Mouse (Mus musculus): Measurements from ENCODE around the gene Pnma3. TPM values are rescaled to one million over a fixed set of nuclear protein-coding genes. Genes with fewer than 3 reads are reported as not detected.
"Not testable (repeated sequence)": the region's sequence is repeated elsewhere in the genome, so short reads cannot be mapped to it uniquely, and the experiment has no call there.

The Pnma3 gene
- polyA plus RNA-seq, 1 experiment, result 19.4 TPM

- DNase-seq, result peak; percentile 35 to 43
- Histone ChIP-seq H3K4me3 (replicated peaks; ENCODE audit: insufficient read depth, low read depth, low read length) (peak overlapping the region; percentile 62), H3K27ac (ENCODE audit: insufficient read depth, low read length) (peak overlapping the region; percentile 80), H3K4me1 (ENCODE audit: control insufficient read depth, insufficient read depth, low read length) (no peaks in the 10 kb centered on the region; the same call in none of the 2 replicates), H3K27me3 (ENCODE audit: control insufficient read depth, insufficient read depth, low read length) (no peaks in the 10 kb centered on the region)
- WGBS, result 28% methylated on average over 24 of the region's 24 CpGs
- TF ChIP-seq POLR2A (IDR thresholded peaks at IDR 0.05; ENCODE audit: borderline replicate concordance, insufficient read depth, low read length) (no peak), CTCF (IDR thresholded peaks at IDR 0.05; ENCODE audit: borderline replicate concordance, insufficient read depth, low read depth, low read length) (no peak)
Observed at GRCm38 (mm10) chrX:73063512-73064414, 824 bp upstream of the Pnma3 start.

- WGBS, result no CpG with 5 or more reads among the region's 5 CpGs
- peak in 1 of 2 experiments; percentile 36 for DNase-seq
- not testable (repeated sequence) for H3K27ac ChIP-seq (ENCODE audit: insufficient read depth, low read length); H3K27me3 ChIP-seq (ENCODE audit: control insufficient read depth, insufficient read depth, low read length); H3K4me1 ChIP-seq (ENCODE audit: control insufficient read depth, insufficient read depth, low read length); H3K4me3 ChIP-seq (replicated peaks; ENCODE audit: insufficient read depth, low read depth, low read length)
Observed at GRCm38 (mm10) chrX:73066765-73067312, 2.3 kb downstream of the Pnma3 start.

GRCm38 (mm10) chrX:73082267-73083055 lies 17.9 kb downstream of the Pnma3 start, which contains the start of gene Xlr4a:
Gene Xlr4a (minus strand): TSS chrX:73082478.
- not testable (repeated sequence) for H3K27ac ChIP-seq (ENCODE audit: insufficient read depth, low read length)

GRCm38 (mm10) chrX:73096941-73097508 lies 32.4 kb downstream of the Pnma3 start, which contains the start of gene Xlr3a:
Gene Xlr3a (minus strand): TSS chrX:73097095.
- H3K4me1 ChIP-seq (ENCODE audit: control insufficient read depth, insufficient read depth, low read length); H3K27me3 ChIP-seq (ENCODE audit: control insufficient read depth, insufficient read depth, low read length); H3K4me3 ChIP-seq (replicated peaks; ENCODE audit: insufficient read depth, low read depth, low read length); H3K27ac ChIP-seq (ENCODE audit: insufficient read depth, low read length): not testable (repeated sequence)
- DNase-seq, result peak in 1 of 2 experiments; percentile 52
- 80% methylated on average over 13 of the region's 13 CpGs for WGBS

More at GRCm38 (mm10) chrX:73082267-73083055, 17.9 kb downstream of the Pnma3 start, which contains the start of gene Xlr4a:
- 89% methylated on average over 19 of the region's 19 CpGs for WGBS
- H3K4me1 ChIP-seq (ENCODE audit: control insufficient read depth, insufficient read depth, low read length); H3K4me3 ChIP-seq (replicated peaks; ENCODE audit: insufficient read depth, low read depth, low read length); H3K27me3 ChIP-seq (ENCODE audit: control insufficient read depth, insufficient read depth, low read length); DNase-seq: not testable (repeated sequence)

- H3K27me3 ChIP-seq (ENCODE audit: control insufficient read depth, insufficient read depth, low read length); H3K27ac ChIP-seq (ENCODE audit: insufficient read depth, low read length); H3K4me3 ChIP-seq (replicated peaks; ENCODE audit: insufficient read depth, low read depth, low read length); H3K4me1 ChIP-seq (ENCODE audit: control insufficient read depth, insufficient read depth, low read length); DNase-seq: not testable (repeated sequence)
- no CpG with 5 or more reads among the region's 7 CpGs for WGBS
Observed at GRCm38 (mm10) chrX:73116747-73117146, 52.2 kb downstream of the Pnma3 start, which contains the start of gene Gm14685. Gene Gm14685 (plus strand): TSS chrX:73117047.

Other genes with a start within 250 kb of the Pnma3 start
- gene Gabrq, start 239.6 kb upstream of the Pnma3 start, polyA plus RNA-seq (2012; rRNA removed), result 2.7 and 3.1 TPM in 2 replicates
- gene Cetn2, start 146.4 kb upstream of the Pnma3 start, polyA plus RNA-seq (2012; rRNA removed), result 35.8 and 37.5 TPM in 2 replicates
- gene Nsdhl, start 146.2 kb upstream of the Pnma3 start, polyA plus RNA-seq (2012; rRNA removed), result 30.7 and 32.6 TPM in 2 replicates
- gene Zfp185, start 77.4 kb upstream of the Pnma3 start, polyA plus RNA-seq (2012; rRNA removed), result 0.41 and 0.95 TPM in 2 replicates
- 0.13 TPM in 2 replicates for gene Pnma5, start 27.7 kb upstream of the Pnma3 start, polyA plus RNA-seq (2012; rRNA removed)
- gene Xlr4a, start 17.7 kb downstream of the Pnma3 start, polyA plus RNA-seq (2012; rRNA removed), result 0.21 and 0.54 TPM in 2 replicates
- gene Xlr3a, start 32.3 kb downstream of the Pnma3 start, polyA plus RNA-seq (2012; rRNA removed), result 2.3 and 3.3 TPM in 2 replicates
- gene Gm14685, start 52.3 kb downstream of the Pnma3 start, polyA plus RNA-seq (2012; rRNA removed), result 0.16 TPM in 1 of 2 replicates, not detected in the other
- gene Xlr5b, start 84.0 kb downstream of the Pnma3 start, polyA plus RNA-seq (2012; rRNA removed), result 0.07 TPM in 1 of 2 replicates, not detected in the other
- gene DXBay18, start 84.7 kb downstream of the Pnma3 start, polyA plus RNA-seq (2012; rRNA removed), result 0.13 and 0.32 TPM in 2 replicates
- gene Spin2d, start 112.2 kb downstream of the Pnma3 start, polyA plus RNA-seq (2012; rRNA removed), result not detected in 2 replicates
- 9.1 and 13.1 TPM in 2 replicates for gene Xlr3b, start 127.4 kb downstream of the Pnma3 start, polyA plus RNA-seq (2012; rRNA removed)
- 0.29 and 0.54 TPM in 2 replicates for gene Xlr4b, start 149.5 kb downstream of the Pnma3 start, polyA plus RNA-seq (2012; rRNA removed)
- gene F8a, start 163.5 kb downstream of the Pnma3 start, polyA plus RNA-seq (2012; rRNA removed), result 17.1 and 17.6 TPM in 2 replicates
- gene Xlr4c, start 178.3 kb downstream of the Pnma3 start, polyA plus RNA-seq (2012; rRNA removed), result not detected in 2 replicates
- 0.08 and 0.15 TPM in 2 replicates for gene Xlr3c, start 200.6 kb downstream of the Pnma3 start, polyA plus RNA-seq (2012; rRNA removed)
- gene Xlr5a, start 228.2 kb downstream of the Pnma3 start, polyA plus RNA-seq (2012; rRNA removed), result not detected in 2 replicates
- not detected in 2 replicates for gene Xlr5c, start 228.2 kb downstream of the Pnma3 start, polyA plus RNA-seq (2012; rRNA removed)

Measured in cerebellum, adult 2 months (tissue).